Mouse (Mus musculus) macrophage (primary cell): ENCODE results near the gene Gm20850. TPM values are rescaled to one million over a fixed set of nuclear protein-coding genes. Genes with fewer than 3 reads are reported as not detected.
"Not testable (repeated sequence)": the region's sequence is repeated elsewhere in the genome, so short reads cannot be mapped to it uniquely, and the experiment has no call there.

ENCODE experiments used
- H3K27ac ChIP-seq: fragments of 350-480 bp; formaldehyde crosslinking; 2 replicates; pipeline ENCODE4 v1.9.0; 2021
- H3K36me3 ChIP-seq: fragments of 350-480 bp; formaldehyde crosslinking; 2 replicates; pipeline ENCODE4 v1.9.0; 2021; ENCODE audit errors: inconsistent target
- H3K4me3 ChIP-seq: fragments of 350-480 bp; formaldehyde crosslinking; 2 replicates; pipeline ENCODE4 v1.9.0; 2021; ENCODE audit errors: inconsistent target
- H3K79me2 ChIP-seq: fragments of 350-480 bp; formaldehyde crosslinking; 2 replicates; pipeline ENCODE4 v1.9.0; 2021; ENCODE audit errors: inconsistent target
- WGBS: methylation state at CpG from one replicate; pipeline ENCODE4 v1.1.7; 2026; ENCODE audit warnings: inconsistent platforms; ENCODE audit not compliant: missing documents; 5-methylcytosine and 5-hydroxymethylcytosine counted together
- polyA plus RNA-seq: library from polyadenylated mRNA; stranded (reverse); fragments of 250-400 nt; gene quantifications from 3 replicates; pipeline ENCODE4 v1.2.4, GENCODE M21; 2018; ENCODE audit warnings: inconsistent platforms
- total RNA-seq, 78 experiments: library from RNA; depleted of rRNA; stranded (reverse); fragments of 250-400 nt; gene quantifications; 1 replicate in 9 of 78; 2 replicates in 24 of 78; 3 replicates in 43 of 78; 4 replicates in 2 of 78; pipeline ENCODE4 v1.2.4; 2018; ENCODE audit warnings: inconsistent platforms in 56 of 78

Gm20850 gene
- total RNA-seq (2018; cell fraction: chromatin; rRNA removed): not detected
- total RNA-seq (2018; cell fraction: cytosol; rRNA removed): not detected
- not detected for total RNA-seq (2018; cell fraction: nucleus; rRNA removed)
- polyA plus RNA-seq: not detected in 3 replicates

- not testable (repeated sequence) for H3K27ac ChIP-seq, H3K79me2 ChIP-seq, H3K4me3 ChIP-seq, H3K36me3 ChIP-seq
- no CpG with 5 or more reads among the region's 6 CpGs for WGBS
Measured at GRCm38 (mm10) chrY:75715022-75715421, at the start of gene Gm20850. Gene Gm20850, plus strand, starts transcription at chrY:75715322.
